Mouse (Mus musculus) heart, postnatal 36 days (tissue): ENCODE measurements at regions not wholly inside any gene's neighbourhood (a gene's known extent, or its start where the extent isn't known, plus 50 kb on each side); places are given as distances from the start of the nearest gene placed in this dataset.
A peak's percentile ranks its signal among the peaks of the same experiment; 100 is the strongest.

ENCODE experiments used
- DNase-seq, 2 experiments: peaks; one replicate each; pipeline ENCODE4 v3.0.0; 2021 to 2022
- intact Hi-C: fragments of 180-260 bp; cut with DNase I; formaldehyde crosslinking; loops from one replicate; pipeline ENCODE4 v1.15.1; 2025

DNA sequence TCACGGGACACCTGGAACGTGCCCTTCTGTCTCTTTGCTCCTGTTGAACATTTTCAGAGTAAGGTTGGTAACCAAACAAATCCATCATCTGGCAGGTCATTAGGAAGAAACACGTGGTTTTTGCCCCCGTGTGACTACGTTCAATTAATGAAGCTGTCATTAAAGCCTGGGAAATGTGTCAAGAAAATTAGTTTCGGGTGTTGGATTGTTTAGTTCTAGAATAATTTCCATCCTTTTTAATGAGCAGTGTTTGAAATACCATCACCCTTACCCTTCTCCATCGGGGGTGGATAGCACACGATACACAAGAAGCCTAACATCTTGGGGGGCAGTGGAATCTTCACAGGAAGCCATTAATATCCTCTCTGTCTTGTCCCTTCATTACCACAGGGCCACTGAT is 107.7 kb downstream of the Far1 start:
- intact Hi-C loops, result no loop called here
- DNase-seq, result no peak

DNA sequence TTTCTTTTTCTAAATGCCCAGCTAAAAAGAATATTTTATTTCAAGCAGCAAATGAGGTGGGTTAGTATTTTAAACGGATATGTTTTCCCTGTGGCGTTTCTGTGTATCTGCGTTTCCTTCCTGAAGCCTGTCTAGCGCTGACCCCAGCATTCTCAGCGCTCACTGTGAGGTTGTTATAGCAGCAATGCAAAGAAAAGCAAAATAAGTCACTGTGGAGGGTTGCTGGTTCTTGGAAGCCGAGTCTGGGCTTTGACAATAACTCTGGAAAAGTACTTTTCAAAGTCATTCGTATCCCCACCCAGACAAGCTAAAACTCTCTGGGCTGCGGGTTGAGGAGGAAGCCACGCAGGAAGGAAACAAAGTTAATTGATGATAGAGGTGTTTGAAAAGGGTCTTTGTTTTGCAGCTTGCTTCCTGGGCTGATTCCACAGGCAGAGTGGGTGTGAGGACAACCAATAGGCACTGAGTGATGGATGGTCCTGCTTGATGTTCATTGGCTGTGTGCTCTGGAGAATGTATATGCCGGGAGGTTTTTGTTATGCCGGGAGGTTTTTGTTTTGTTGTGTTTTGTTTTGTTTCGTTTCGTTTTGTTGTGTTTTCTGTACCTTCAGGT is 108.4 kb downstream of the Far1 start:
- no peak for DNase-seq
- intact Hi-C loops, result no loop called here

DNA sequence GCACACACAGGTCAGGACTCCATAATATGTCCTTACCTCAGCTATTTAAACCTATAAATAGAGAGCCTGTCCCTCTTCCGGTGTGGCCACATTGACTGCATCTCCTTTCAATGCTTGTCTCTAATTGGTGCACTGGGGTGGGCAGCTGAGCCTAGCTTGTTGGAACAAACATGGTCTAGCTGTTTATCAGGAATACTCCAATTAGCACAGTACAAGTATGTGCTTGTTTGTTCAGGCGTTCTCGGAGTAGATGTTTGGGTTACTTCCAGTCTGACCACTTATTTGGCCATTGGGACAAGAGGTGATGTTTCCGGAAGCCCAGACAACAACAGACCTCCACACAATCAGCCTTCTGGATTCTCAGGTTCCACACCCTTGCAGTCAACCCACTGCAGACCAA is 109.7 kb downstream of the Far1 start:
- intact Hi-C loops, result no loop called here
- no peak for DNase-seq

DNA sequence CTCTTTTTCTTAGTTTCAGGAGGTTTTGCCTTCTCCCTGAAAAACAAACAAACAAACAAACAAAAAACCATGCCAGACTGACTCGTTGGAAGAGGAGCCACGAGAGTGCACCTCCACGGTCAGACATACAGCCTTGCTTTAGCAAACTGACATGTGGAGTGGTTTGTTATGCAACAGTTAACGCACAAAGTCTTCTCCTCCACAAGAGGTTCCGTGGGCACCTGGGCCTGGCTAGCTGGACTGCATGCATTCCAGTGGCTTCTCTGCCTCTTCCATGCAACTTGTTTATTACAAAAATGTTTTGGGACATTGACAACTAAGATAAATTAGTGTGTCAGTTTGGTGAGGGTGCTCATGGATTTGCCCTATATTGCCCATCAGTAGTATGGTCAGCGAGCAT is 110.3 kb downstream of the Far1 start:
- intact Hi-C loops, result no loop called here
- no peak for DNase-seq

DNA sequence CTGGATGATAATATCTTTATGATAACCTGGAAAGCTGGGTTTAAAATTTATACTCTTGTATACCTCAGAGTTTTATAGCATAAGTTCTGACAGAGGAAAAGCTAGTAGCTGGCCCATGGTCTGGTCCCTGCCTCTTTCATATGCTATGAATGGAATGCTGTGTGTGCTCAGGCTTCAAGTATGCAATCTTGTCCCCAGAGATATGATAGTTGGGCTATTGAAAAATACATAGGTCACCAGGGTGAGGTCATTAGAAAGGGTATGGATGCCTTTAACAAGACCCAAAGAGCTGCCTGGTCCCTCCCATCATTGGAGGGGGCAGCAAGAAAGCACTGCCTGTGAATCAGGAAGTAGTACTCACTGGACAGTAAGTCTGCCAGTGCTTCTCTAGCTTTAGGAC is 113.1 kb downstream of the Far1 start:
- DNase-seq, result no peak
- intact Hi-C loops, result no loop called here

DNA sequence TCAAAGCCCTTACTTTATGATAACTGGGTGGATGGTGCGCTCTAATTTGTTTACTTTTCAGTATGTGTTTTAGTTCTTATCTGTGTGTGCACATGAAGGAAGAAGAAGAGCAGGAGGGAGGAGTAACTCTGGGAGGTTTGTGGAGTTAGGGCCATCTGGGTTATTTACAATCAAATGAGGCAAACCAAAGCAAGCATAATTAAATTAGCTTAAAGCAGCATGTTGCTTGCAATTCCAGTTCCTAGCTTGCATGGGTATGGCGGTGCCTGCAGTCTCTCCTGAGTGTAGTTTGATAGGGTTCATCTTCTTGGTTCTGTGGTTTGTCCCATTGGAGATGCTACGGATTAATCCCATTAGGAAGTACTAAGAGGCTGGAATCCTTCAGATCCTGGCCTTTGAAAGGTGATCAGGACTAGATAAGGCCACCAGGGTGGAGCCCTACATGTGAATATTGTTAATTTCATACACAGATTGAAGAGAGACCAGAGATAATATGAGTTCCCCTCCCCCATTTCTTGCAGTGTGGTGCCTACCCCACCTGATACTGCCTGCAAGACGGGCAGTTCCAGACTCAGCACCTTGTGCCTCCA is 123.5 kb downstream of the Far1 start:
- intact Hi-C loops, result no loop called here
- DNase-seq, result no peak

DNA sequence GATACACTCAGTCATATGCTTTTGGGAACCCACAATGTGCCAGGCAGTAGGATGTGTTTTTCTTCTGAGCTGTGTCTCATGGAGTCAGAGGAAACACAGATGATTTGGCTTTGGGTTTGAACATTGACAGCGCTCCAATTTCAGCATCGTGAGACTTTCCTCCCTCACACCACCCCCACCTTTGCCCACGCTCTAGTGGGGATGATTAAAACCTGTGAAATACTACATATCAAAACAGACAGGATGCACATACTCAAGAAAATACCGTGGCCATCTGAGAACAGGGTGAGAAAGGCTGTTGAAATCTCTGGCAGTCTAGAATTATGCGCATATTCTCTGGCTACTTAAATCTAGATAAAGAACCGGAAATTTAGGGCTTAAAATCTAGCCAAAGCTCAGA is 124.5 kb downstream of the Far1 start:
- DNase-seq, result no peak
- intact Hi-C loops, result no loop called here

DNA sequence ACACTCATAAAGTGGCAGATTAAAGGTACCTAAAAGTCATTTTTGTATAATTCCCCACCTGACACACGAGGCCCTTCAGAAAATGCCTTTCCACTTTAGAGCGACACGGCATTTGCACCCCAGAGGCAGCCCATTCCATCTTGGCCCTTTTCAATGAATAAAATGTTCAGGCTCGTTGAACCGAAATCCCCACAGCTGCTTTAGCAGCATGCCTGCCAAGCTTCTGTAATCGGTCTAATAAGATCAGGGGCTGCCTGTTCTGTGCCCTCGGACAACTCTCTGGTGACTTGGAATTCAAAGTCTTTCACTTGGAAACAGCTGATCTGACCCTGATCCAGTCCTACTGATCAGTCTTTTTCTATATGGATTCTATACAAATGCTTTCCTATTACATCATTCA is 123.3 kb upstream of the Spon1 start:
- intact Hi-C loops, result no loop called here
- DNase-seq, result no peak

DNA sequence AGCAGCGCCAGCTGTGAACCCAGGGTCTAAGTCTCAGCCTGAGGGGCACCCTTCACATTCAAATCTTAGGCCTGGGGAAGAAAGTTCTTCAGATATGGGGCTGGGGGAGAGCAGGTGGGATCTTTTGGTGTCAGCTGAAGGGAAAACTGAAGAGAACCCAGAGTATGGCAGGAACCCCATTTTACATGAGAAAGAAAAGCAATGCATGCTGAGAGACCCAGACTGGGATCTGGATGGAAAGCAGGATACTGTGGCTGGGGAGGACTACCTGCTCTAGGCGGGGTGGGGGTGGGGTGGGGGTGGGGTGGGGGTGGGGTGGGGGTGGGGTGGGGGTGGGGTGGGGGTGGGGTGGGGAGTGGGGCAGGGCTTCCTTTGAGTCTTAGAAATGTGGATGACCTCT is 115.2 kb upstream of the Spon1 start:
- intact Hi-C loops, result no loop called here

DNA sequence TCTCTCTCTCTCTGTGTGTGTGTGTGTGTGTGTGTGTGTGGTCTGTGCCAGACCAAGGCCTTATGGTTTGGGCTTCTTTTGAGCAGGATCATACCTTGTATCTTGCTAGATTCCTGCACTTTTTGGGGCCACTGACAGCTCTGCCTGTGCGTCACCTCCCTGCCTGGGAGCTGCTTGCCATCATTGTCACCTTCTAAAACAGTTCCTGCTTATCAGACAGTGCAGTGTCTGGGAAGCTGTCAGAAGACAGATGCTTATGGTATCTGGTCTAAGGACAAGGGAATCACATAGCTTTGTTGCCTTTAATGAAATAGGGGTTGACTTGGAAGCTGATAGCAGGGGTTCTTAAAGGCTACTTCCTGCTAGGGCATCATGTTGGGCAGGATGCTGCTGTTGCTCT is 114.1 kb upstream of the Spon1 start:
- no peak for DNase-seq
- intact Hi-C loops, result no loop called here

More for the DNA sequence above, 115.2 kb upstream of the Spon1 start:
- DNase-seq, result no peak

DNA sequence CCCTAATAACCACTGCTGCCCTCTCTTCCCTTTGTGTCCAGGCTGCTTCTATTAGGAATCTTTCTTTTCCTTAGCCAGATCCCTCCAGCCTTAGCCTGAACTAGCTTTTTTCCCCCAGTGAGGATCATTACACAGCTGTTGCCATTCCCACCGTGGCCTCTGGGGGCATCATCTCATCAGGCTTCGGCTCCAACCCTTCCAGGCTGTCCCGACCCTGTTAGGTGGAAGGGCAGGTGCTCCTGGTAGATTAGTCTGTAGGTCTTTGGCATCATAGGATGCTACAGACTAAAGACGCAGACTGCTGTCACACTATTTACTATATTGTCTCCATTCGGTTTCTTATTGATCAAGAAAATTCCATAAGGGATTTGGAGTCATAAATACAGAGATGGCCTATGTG is 112.7 kb upstream of the Spon1 start:
- intact Hi-C loops, result no loop called here

DNA sequence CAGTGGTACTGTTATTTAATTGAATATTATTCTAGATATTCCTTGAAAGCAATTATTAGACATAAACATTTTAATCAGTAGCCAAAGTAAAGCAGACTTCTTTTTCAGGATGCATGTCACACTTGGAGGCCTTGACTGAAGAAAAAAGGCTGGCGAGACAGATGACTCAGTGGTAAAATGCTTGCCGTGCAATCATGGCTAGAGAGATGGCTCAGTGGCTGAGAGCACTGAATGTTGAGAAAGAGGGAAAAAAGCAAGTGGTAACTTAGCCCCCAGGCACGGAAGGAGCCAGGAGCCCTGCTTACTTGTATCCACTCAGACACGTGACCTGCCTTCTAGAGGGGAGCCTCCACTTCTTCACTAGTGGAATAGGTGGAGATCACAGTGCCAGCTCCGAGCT is 110.5 kb upstream of the Spon1 start:
- DNase-seq, result no peak
- intact Hi-C loops, result no loop called here

More for the DNA sequence above, 112.7 kb upstream of the Spon1 start:
- peak; percentile 3 to 20 for DNase-seq

DNA sequence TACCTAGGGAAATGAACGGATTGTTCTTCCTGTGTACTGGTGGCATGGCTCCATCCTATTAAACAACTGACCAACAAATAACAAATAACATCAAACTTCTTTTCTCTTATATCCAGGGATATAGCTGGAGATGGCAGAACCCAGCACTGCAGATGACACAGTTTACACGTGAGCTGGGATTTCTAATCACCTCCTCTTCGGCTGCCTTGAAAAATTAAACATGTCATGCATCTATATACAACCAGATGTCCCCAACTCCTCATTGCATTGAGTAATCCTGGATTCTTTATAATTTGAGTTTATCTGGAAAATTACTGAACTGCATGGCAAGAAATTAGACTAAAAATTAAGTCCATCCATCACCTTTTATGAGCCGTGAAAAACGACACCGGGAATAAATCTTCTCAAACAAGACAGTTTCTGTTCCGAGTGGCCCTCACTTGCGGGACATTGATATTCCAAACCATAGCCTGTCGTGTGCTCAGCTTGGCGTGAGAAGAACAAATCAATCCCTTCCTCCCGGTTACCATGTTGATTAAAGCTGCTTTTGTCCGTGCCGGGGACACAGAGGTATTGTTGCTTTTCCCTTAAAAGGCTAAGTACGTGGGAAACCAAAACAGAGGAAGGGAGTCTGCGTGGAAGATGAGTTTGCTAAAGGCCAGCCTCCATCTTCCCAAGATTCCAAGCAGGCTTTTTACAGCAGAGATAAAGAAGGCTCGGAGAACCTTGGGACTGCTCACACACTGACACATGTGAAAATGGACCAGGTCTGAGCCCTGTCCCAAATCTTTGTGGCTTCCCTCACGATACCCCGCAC is 92.8 kb upstream of the Spon1 start:
- DNase-seq, result no peak
- intact Hi-C loops, result no loop called here

DNA sequence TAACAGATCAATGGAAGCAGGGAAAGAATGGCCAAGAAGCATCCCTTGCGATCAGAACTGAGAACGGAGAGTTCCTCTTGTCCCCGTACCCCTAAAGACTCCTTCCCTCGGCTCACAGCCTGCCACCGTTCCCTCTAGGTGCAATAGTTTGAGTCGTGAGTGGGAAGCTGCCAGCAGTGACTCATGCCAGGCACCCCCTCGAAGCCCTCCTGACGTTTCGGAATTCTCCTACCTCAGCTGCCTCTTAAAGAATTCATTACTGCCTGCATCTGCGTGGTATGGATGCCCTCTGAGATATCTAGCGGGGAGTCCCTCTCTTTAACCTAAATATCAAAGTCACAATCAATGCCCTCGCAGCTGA is 92.2 kb upstream of the Spon1 start:
- intact Hi-C loops, result no loop called here
- no peak for DNase-seq

DNA sequence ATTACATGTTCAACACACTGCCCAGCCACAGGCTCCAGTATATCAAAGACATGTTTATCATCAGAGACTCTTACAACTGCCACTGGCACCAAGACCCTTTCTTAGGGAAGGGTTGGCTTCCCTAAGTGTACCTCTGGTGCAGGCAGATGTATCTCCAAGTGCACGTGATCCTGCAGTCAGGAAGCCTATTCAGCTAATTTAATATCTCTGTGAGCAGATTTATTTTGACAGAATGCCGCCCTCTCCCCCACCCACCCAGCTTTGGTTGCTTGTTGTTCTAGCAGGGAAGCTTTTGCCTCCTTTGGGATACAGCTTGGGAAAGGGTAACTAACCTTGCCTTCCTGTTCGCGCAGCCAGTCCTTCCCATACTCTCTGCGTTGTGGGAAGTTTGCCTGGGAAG is 83.5 kb upstream of the Spon1 start:
- DNase-seq, result no peak
- intact Hi-C loops, result no loop called here

DNA sequence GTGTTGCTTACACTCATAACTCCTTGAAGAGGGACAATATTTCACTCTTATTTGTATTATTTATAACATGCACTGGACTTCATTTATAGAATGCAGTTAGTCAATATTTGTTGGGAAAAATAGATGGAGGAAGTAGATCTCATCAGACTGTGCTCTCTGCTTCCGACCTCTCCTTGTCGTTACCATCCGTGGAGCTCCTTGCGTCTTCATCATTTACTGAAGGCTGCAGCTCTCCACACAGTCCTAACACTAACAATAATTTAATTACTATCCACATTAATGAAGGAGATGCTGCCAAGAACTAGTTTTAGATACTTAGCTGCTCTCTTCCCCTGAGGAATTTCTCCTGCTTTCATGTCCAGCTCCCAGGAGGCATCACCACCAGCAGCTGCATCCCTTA is 80.4 kb upstream of the Spon1 start:
- DNase-seq, result no peak
- intact Hi-C loops, result no loop called here

DNA sequence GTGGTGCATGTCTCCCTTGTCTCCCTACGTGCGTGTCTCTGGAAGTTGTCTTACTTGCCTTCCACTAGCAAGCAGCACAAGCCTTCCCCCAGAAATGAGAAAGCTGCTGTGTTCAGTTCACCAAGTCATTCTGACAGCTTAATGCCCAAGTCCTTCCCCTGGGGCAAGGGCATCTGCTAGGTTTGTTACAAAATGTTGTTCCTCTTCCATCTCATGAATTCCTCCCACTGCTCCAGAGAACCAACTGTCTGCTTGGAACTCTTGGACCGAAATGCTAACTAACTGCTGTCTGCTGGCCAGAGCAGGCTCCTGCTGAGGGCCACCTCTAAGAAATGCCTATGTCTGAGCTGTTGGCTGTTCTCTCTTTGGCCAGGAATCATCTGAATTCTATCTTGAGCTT is 79.3 kb upstream of the Spon1 start:
- intact Hi-C loops, result no loop called here

DNA sequence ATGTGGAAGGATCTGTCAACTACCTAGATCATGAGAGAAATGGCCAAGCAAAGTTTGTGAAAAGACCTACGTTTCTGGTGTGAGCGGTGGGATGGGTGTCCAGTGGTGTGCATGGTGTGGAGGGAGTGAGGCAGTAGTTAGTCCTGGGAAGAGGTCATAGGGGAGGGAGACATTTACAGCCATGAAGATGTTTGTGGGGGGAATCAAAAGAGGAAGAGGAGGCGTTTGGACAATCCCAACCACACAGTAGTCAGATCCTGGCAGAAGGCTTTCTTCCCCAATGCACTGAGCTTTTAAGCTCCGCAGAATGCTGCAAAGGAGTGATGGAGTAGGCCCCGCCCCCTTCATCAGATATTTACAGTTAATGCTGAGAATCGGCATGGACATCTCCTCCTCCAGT is 78.2 kb upstream of the Spon1 start:
- no peak for DNase-seq
- intact Hi-C loops, result no loop called here

More for the DNA sequence above, 79.3 kb upstream of the Spon1 start:
- no peak for DNase-seq

DNA sequence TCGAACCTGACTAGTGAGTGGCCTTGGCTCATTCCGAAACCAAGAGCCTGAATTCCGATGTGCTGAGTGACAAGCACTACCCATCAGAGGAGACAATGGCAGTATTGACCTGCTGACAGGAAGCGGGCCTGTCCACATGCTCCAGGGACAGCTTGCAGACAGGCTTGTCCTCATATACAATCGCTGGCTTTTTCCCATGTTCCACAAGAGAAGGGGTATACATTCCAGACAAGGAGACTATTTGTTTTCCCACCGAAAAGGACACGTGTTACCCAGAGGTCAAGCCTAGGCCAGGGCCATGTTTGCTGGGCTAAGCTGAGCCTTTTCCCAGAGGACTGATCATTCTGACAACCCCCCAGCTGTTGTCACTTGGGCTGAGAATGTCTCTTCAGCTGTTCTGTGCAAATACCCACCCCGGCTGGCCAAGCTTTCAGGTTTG is 77.5 kb upstream of the Spon1 start:
- DNase-seq, result no peak
- intact Hi-C loops, result no loop called here

DNA sequence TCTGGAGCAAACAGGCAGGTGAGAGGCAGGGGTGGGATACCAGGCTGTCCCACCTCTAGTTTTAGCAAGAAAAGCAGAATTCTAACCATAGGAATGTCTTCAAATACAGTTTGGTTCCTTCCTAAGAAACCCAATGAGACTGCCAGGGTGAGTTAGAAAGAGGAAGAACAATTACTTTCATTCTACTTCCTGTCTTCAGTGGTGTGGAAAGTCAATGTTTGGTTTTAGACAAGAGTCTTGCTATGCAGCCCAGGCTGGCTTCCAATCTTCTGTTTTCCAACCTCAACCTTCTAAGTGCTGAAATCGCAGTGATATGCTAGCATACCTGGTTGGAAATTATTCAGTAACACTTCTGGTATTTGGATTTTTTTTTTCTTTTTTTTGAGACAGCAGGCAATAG is 77.1 kb upstream of the Spon1 start:
- DNase-seq, result no peak
- intact Hi-C loops, result no loop called here

DNA sequence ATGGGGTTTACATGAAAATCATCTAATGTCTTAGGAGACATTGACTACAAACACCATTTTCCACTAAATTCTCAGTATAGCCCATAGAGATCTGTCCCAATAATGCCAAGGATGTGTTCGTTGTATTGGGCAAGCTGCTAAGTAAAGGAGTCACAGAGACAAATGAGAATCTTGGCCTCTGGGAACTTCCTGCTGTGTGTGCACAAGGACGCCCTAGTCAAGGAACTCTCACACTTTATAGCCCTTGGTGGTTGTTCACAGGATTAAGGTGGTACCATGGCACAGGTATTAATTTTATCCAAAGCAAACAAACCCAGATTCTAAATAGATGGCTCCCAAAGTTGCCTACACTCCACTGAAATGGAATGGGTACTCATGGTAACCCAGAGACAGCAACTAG is 76.7 kb upstream of the Spon1 start:
- no peak for DNase-seq
- intact Hi-C loops, result no loop called here

DNA sequence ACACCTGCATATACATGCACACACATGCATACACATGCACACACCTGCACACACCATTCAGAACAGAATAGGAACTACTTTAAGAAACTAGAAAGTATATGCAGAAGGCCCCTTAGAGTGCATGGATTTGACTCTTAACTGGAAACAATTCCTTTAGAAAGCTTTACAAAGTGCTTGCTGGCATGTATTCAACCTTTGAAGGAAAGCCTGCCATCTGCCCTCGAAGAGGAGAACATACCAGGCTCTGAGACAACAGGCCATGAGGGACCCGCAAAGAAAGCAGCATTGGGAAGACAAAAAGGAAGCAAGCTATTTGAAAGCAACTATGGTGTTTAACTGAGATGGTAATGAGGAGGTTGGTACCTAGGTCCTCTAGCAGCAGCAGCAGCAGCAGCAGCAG is 74.0 kb upstream of the Spon1 start:
- no peak for DNase-seq
- intact Hi-C loops, result no loop called here
